Mouse (Mus musculus) stomach, postnatal 0 days (tissue): ENCODE results near the gene Ckb.

Experiments used
- CTCF ChIP-seq: IDR thresholded peaks from 2 replicates; pipeline ENCODE4 v1.5.1; 2016; ENCODE audit warnings: antibody characterized with exemption, low read depth, mild to moderate bottlenecking, moderate library complexity
- EP300 ChIP-seq: optimal IDR thresholded peaks from 2 replicates; pipeline ENCODE3; 2016; ENCODE audit warnings: antibody characterized with exemption

DNA sequence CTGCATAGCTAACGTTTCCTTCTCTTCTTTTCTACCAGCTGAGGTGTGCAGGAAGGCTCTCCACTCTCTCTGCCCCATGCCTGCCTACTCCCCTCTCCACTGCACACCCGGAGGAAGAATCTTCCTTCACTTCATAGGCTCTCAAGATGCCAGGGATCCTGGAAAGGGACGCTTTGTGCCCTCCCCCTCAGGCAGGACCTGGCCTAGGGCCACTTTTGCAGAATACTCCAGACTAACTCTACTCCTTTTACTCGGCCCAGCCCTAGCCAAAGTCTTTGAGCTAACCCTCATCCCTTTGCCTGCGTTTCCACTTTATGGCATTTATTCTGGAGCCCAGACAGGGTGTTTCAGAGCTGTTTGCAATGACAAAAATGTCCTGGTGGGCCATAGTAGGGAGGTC, 5.3 kb upstream of the Ckb start:
- TF ChIP-seq CTCF (no peak), EP300 (no peak)
